ENCODE assay signal across 14 mouse cellular contexts in genomic region chr15:27759890-27760289, GRCm38 (mm10).
A peak's percentile ranks its signal among the peaks of the same experiment; 100 is the strongest.
DNase-seq lines count a peak whose midpoint lies in the region; ATAC-seq and TF ChIP-seq lines count a peak whose summit lies in the region.
"Had no signal": no experiment of that assay in that cellular context is flagged by ENCODE, and none has a peak within 500 bp of the region (broad histone marks: within the 10 kb centered on the region; RNA-seq: fewer than 3 reads in every experiment).

No protein-coding gene starts in this region.

- no peak overlapping the region for H3K4me3 ChIP-seq in lung, embryonic 14.5 days (ENCODE audit: low read depth, low read length)
- H3K4me3 ChIP-seq in embryonic facial prominence, embryonic 14.5 days (ENCODE audit: low read depth, low read length): no peak overlapping the region
- no peak overlapping the region for H3K4me3 ChIP-seq in forebrain, embryonic 15.5 days
- no peak overlapping the region for H3K4me3 ChIP-seq in limb, embryonic 14.5 days (replicated peaks; ENCODE audit: low read length)
- H3K4me3 ChIP-seq: kidney, embryonic 15.5 days; lung, embryonic 15.5 days; megakaryocyte, embryonic 14.5 days had no signal

- no peak for TF ChIP-seq POLR2A in limb, embryonic 14.5 days (IDR thresholded peaks at IDR 0.05; ENCODE audit: borderline replicate concordance, extremely low read depth, insufficient read depth, insufficient read length)

- no peak overlapping the region for H3K9ac ChIP-seq in lung, embryonic 14.5 days
- H3K9ac ChIP-seq in embryonic facial prominence, embryonic 14.5 days (ENCODE audit: low read depth, low read length): no peak overlapping the region
- no peak overlapping the region; the same call in 1 of the 2 replicates for H3K9ac ChIP-seq in forebrain, embryonic 15.5 days (replicated peaks)
- no peak overlapping the region for H3K9ac ChIP-seq in limb, embryonic 14.5 days (ENCODE audit: low read depth, low read length, severe bottlenecking)
- H3K9ac ChIP-seq: kidney, embryonic 15.5 days; lung, embryonic 15.5 days had no signal

- ATAC-seq in lung, embryonic 14.5 days (ENCODE audit: insufficient read depth): peak; percentile 64
- peak; percentile 30; the same call in 1 of the 2 replicates for ATAC-seq in embryonic facial prominence, embryonic 14.5 days (ENCODE audit: low read depth)
- 0 out of 2 replicates have a peak, but pooled peaks have one; percentile 27 for ATAC-seq in forebrain, embryonic 15.5 days (replicated peaks)
- ATAC-seq in limb, embryonic 14.5 days (ENCODE audit: low FRiP score, low read depth): peak; percentile 36; the same call in 1 of the 2 replicates
- ATAC-seq in erythroid progenitor cell, adult 5-6 weeks (replicated peaks; ENCODE audit: low FRiP score, poor library complexity, severe bottlenecking): no peak
- no peak for ATAC-seq in cerebellum, adult (ENCODE audit: insufficient number of reproducible peaks, low FRiP score, low TSS enrichment)

- H3K36me3 ChIP-seq in lung, embryonic 14.5 days (ENCODE audit: insufficient read depth): peaks cover 78% of the 10 kb centered on the region
- H3K36me3 ChIP-seq in embryonic facial prominence, embryonic 14.5 days (ENCODE audit: control insufficient read depth, insufficient read depth, low read length): peaks cover 89% of the 10 kb centered on the region
- peaks cover 60% of the 10 kb centered on the region for H3K36me3 ChIP-seq in forebrain, embryonic 15.5 days
- peaks cover 89% of the 10 kb centered on the region for H3K36me3 ChIP-seq in limb, embryonic 14.5 days (ENCODE audit: control insufficient read depth, insufficient read depth, low read length)

- H3K4me1 ChIP-seq in lung, embryonic 14.5 days (ENCODE audit: insufficient read depth): no peaks in the 10 kb centered on the region
- peaks cover 23% of the 10 kb centered on the region for H3K4me1 ChIP-seq in embryonic facial prominence, embryonic 14.5 days (ENCODE audit: control insufficient read depth, insufficient read depth, low read length)
- H3K4me1 ChIP-seq in forebrain, embryonic 15.5 days: peaks cover 9% of the 10 kb centered on the region; the same call in 1 of the 2 replicates
- peaks cover 25% of the 10 kb centered on the region for H3K4me1 ChIP-seq in limb, embryonic 14.5 days (ENCODE audit: control insufficient read depth, insufficient read depth, low read length)
- H3K4me1 ChIP-seq: kidney, embryonic 15.5 days; megakaryocyte, embryonic 14.5 days had no signal

- no peak for DNase-seq in lung, embryonic 14.5 days
- DNase-seq in lung, postnatal 25 days (ENCODE audit: low spot score): no peak
- peak; percentile 27 for DNase-seq in embryonic facial prominence, embryonic 14.5 days (ENCODE audit: low spot score)
- no peak for DNase-seq in limb, embryonic 14.5 days (ENCODE audit: low spot score)
- DNase-seq in adrenal gland, adult 2 months: no peak
- DNase-seq: cerebellum, postnatal 10 days; layer of hippocampus, adult 9-11 months; liver had no signal

- 65% methylated on average over 5 of the region's 5 CpGs for WGBS in lung, embryonic 14.5 days
- 55% methylated on average over 5 of the region's 5 CpGs for WGBS in embryonic facial prominence, embryonic 14.5 days
- WGBS in forebrain, embryonic 15.5 days: 62% methylated on average over 5 of the region's 5 CpGs
- WGBS in limb, embryonic 14.5 days: 37% methylated on average over 5 of the region's 5 CpGs

- H3K4me2 ChIP-seq in lung, embryonic 14.5 days: no peak overlapping the region
- H3K4me2 ChIP-seq in embryonic facial prominence, embryonic 14.5 days (ENCODE audit: low read depth, low read length): no peak overlapping the region
- no peak overlapping the region for H3K4me2 ChIP-seq in forebrain, embryonic 15.5 days (replicated peaks)
- H3K4me2 ChIP-seq in limb, embryonic 14.5 days (replicated peaks; ENCODE audit: low read depth, low read length, severe bottlenecking): no peak overlapping the region
- H3K4me2 ChIP-seq: kidney, embryonic 15.5 days; lung, embryonic 15.5 days had no signal

- H3K27ac ChIP-seq in lung, embryonic 14.5 days (ENCODE audit: low read depth): peak overlapping the region; percentile 36; the same call in 1 of the 2 replicates
- H3K27ac ChIP-seq in embryonic facial prominence, embryonic 14.5 days (replicated peaks; ENCODE audit: low read depth, low read length): peak overlapping the region; percentile 74
- peak overlapping the region; percentile 64 for H3K27ac ChIP-seq in forebrain, embryonic 15.5 days (replicated peaks)
- peak overlapping the region; percentile 33 for H3K27ac ChIP-seq in limb, embryonic 14.5 days (replicated peaks; ENCODE audit: low read depth, low read length)
- H3K27ac ChIP-seq: kidney, embryonic 15.5 days had no signal

- no peaks in the 10 kb centered on the region for H3K27me3 ChIP-seq in lung, embryonic 14.5 days (ENCODE audit: insufficient read depth, low read length)
- no peaks in the 10 kb centered on the region for H3K27me3 ChIP-seq in embryonic facial prominence, embryonic 14.5 days (replicated peaks; ENCODE audit: control insufficient read depth, insufficient read depth, low read length)
- H3K27me3 ChIP-seq in forebrain, embryonic 15.5 days: no peaks in the 10 kb centered on the region
- no peaks in the 10 kb centered on the region for H3K27me3 ChIP-seq in limb, embryonic 14.5 days (ENCODE audit: control insufficient read depth, insufficient read depth, low read length)
- H3K27me3 ChIP-seq: kidney, embryonic 15.5 days; lung, embryonic 15.5 days; megakaryocyte, embryonic 14.5 days had no signal

- TF ChIP-seq CTCF in lung, embryonic 14.5 days (IDR thresholded peaks at IDR 0.05; ENCODE audit: low read depth): no peak

- no peaks in the 10 kb centered on the region for H3K9me3 ChIP-seq in lung, embryonic 14.5 days (ENCODE audit: low read depth, low read length)
- H3K9me3 ChIP-seq in embryonic facial prominence, embryonic 14.5 days (ENCODE audit: control insufficient read depth, low read length): no peaks in the 10 kb centered on the region
- H3K9me3 ChIP-seq in forebrain, embryonic 15.5 days: no peaks in the 10 kb centered on the region
- H3K9me3 ChIP-seq in limb, embryonic 14.5 days (ENCODE audit: control insufficient read depth, low read length): no peaks in the 10 kb centered on the region
- H3K9me3 ChIP-seq: kidney, embryonic 15.5 days; lung, embryonic 15.5 days; megakaryocyte, embryonic 14.5 days had no signal

Comparison
In these comparisons a context has a peak if more than half of its experiments do, and no peak if none do; other contexts are left out.
1. ATAC-seq: peak in lung, embryonic 14.5 days (single experiment), embryonic facial prominence, embryonic 14.5 days (single experiment), forebrain, embryonic 15.5 days (single experiment) and limb, embryonic 14.5 days (single experiment); none in erythroid progenitor cell, adult 5-6 weeks (single experiment) and cerebellum, adult (single experiment).
2. Peak in every context shown above with its lines, with median percentiles within 50 percentile points of each other: H3K27ac ChIP-seq.